Mouse (Mus musculus) E14TG2a.4 (cell line): ENCODE results near the gene Ptbp2.

Experiments
- H3K27me3 ChIP-seq: 2 replicates; pipeline ENCODE4 v1.6.1; 2014; ENCODE audit warnings: low read length, control low read depth; ENCODE audit not compliant: insufficient read depth
- H3K36me3 ChIP-seq: 2 replicates; pipeline ENCODE4 v1.6.1; 2014; ENCODE audit warnings: low read length, control low read depth; ENCODE audit not compliant: insufficient read depth
- H3K4me1 ChIP-seq: replicated peaks from 2 replicates; pipeline ENCODE4 v1.6.1; 2014; ENCODE audit warnings: low read depth, low read length, control low read depth
- H3K4me3 ChIP-seq: replicated peaks from 2 replicates; pipeline ENCODE4 v1.5.1; 2014; ENCODE audit warnings: mild to moderate bottlenecking, low read length
- H3K9me3 ChIP-seq: 2 replicates; pipeline ENCODE4 v1.6.1; 2014; ENCODE audit warnings: low read length, control low read depth
- CTCF ChIP-seq: conservative IDR thresholded peaks from 2 replicates; pipeline ENCODE4 v1.5.1; 2014; ENCODE audit warnings: low read length
- NANOG ChIP-seq: IDR thresholded peaks from 2 replicates; pipeline ENCODE4 v1.6.1; 2014; ENCODE audit warnings: borderline replicate concordance, low read length, mixed read lengths
- POU5F1 ChIP-seq: IDR thresholded peaks from 2 replicates; pipeline ENCODE4 v1.6.1; 2014; ENCODE audit warnings: low read length, borderline replicate concordance

The Ptbp2 gene

DNA sequence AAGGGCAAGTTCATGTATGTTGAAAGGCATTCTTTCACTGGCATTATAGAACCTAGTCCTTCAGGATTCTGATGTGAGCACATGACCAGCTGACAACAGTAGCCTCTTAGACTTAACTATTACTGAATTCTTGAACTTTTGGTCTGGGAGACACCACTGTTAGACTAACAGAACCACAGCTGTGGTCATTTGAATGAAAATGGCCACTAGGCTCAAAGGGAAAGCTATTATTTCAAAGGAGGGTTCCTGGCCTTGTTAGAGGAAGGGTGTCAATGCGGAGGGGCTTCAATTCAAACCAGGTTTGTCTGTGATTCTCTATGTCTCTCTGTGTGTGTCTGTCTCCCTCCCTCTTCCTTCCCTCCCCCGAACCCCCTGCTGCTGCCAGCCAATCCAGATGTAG lies 5.8 kb downstream of the Ptbp2 start:
- H3K36me3 ChIP-seq = peaks cover 3% of the 10 kb centered on the region
- TF ChIP-seq CTCF (no peak), POU5F1 (no peak), NANOG (no peak)
- no peaks in the 10 kb centered on the region for H3K9me3 ChIP-seq
- H3K27me3 ChIP-seq = no peaks in the 10 kb centered on the region
- H3K4me3 ChIP-seq = no peak overlapping the region
- H3K4me1 ChIP-seq = peaks cover 50% of the 10 kb centered on the region

DNA sequence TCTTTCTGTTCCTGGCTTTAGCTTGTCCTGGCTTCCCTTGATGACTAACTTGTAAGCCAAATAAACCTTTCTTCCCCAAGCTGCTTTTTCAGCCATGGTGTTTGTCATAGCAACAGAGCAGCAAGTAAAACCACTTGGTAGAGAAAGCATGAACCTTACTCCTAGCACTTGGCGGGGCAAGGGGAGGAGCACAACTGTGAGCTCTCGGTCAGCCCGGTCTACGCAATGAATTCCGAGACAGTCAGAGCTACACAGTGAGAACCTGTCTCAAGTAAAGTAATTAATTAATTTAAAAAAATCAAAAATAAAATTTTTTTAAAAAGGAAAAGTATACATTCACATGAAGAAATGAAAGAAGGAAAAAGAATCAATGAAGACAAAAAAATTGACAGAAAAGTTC lies 8.1 kb downstream of the Ptbp2 start:
- TF ChIP-seq POU5F1 (no peak), CTCF (no peak), NANOG (no peak)
- Histone ChIP-seq H3K36me3 (peaks cover 3% of the 10 kb centered on the region), H3K9me3 (no peaks in the 10 kb centered on the region), H3K27me3 (no peaks in the 10 kb centered on the region), H3K4me3 (no peak overlapping the region), H3K4me1 (peaks cover 44% of the 10 kb centered on the region)

DNA sequence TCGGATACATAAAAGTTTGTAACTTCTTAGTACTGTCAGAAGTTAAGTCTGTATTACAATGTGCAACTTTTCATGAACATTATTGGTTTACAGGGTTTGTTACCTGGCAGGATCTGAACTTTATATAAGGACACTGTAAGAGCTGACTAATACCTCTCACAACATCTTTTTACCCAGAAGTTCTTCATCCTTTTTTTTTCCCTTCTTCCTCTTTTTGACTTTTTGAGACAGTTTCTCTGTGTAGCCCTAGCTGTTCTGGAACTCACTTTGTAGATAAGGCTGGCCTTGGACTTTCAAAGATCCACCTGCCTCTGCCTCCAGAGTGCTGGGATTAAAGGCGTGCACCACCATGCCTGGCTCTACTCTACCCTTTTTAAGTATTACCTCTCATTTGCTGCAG lies 11.5 kb downstream of the Ptbp2 start:
- peaks cover 20% of the 10 kb centered on the region for H3K4me1 ChIP-seq
- no peaks in the 10 kb centered on the region for H3K9me3 ChIP-seq
- H3K4me3 ChIP-seq = no peak overlapping the region
- H3K27me3 ChIP-seq = no peaks in the 10 kb centered on the region
- TF ChIP-seq CTCF (no peak), NANOG (no peak), POU5F1 (no peak)
- H3K36me3 ChIP-seq = no peaks in the 10 kb centered on the region

DNA sequence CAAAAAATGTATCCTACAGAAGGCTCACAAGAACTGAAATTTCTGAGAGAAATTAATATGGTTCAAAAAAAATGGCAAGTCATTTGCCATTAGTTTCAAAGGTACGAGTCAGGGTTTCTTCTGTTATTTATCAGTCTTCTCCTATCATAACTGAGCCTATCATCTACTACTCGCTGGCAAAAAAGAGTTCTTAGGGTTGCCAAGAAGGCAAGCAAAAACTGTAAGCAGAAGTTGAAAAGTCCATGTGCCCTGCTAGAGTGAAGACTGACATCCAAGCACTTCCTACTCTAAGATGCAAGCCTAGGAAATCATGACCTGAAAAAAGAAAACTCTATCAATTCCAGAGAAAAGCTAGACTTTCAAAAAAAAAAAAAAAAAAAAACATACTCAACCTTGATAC lies 20.5 kb downstream of the Ptbp2 start:
- Histone ChIP-seq H3K4me1 (no peaks in the 10 kb centered on the region), H3K27me3 (no peaks in the 10 kb centered on the region), H3K36me3 (peaks cover 9% of the 10 kb centered on the region), H3K9me3 (no peaks in the 10 kb centered on the region), H3K4me3 (no peak overlapping the region)
- TF ChIP-seq POU5F1 = no peak
- no peak for TF ChIP-seq NANOG
- no peak for TF ChIP-seq CTCF

DNA sequence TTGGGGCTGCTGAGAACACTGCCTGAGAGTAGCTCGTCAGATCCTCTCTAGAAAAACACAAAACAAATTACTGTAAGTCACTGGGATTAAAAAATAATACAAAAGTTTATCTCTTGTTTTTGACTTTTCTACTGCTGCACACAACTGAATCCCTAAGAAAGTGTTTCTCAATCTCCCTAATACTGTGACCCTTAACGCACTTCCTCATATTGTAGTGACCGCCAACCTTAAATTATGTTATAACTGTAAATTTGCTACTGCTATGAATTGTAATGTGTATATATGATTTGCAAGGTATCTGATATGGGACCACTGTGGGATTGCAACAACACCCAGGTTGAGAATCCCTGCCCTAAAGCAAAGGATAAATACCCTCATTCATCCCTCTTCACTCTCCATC lies 22.5 kb downstream of the Ptbp2 start:
- Histone ChIP-seq H3K4me1 (no peaks in the 10 kb centered on the region), H3K36me3 (peaks cover 9% of the 10 kb centered on the region), H3K9me3 (no peaks in the 10 kb centered on the region), H3K27me3 (no peaks in the 10 kb centered on the region), H3K4me3 (no peak overlapping the region)
- TF ChIP-seq NANOG = no peak
- TF ChIP-seq CTCF = no peak
- no peak for TF ChIP-seq POU5F1

DNA sequence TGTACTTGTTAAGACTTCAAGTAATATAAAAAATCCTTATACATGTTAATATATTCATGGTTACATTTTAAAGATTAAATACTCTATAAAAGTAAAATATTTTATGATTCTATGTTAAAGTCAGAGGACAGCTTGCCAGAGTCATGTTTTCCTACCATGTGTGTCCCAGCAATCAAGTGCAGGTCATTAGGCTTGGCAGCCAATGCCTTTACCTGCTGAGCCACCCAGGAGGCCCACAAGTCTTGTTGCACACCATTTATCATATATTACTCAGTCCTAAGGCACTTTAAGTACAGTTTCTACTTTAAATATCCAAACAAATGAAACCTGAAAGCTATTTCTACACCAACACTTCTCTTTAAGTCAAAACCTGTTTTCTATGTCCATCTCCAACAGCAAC lies 30.5 kb downstream of the Ptbp2 start:
- Histone ChIP-seq H3K9me3 (no peaks in the 10 kb centered on the region), H3K4me3 (no peak overlapping the region), H3K36me3 (peaks cover 11% of the 10 kb centered on the region), H3K27me3 (no peaks in the 10 kb centered on the region), H3K4me1 (peaks cover 4% of the 10 kb centered on the region; the same call in 1 of the 2 replicates)
- TF ChIP-seq POU5F1 (no peak), NANOG (no peak)

DNA sequence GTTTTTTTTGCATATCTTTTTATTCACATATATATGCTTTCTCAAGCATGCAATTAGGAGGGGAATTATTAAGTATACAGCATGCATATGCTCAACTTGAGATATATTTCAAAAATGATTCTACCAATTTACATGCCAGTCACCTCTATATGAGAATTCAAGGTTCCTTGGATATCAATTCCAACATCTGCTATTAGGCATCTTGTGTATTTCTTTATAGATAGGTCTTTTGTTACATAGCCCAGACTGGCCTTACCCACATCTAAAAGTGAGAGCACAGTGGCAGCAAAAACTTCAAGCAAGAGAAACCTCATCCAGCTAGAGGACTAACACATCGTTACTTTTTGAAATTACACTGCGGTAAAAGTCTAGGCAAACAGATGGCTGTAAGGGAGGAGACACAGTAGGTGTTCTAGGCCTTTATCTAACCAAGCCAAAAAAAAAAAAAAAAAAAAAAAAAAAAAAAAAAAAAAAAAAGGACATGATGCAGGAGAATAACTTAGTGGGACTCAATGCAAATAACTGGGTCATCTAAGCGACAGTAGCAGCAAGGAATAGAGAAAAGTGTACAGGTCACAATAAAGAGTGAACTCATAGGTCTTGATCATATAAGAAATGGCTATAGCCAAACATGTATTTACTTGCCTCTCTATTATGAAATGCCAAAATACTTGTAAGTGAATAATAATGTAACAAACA lies 34.6 kb downstream of the Ptbp2 start:
- TF ChIP-seq CTCF = no peak
- no peak for TF ChIP-seq POU5F1
- no peak for TF ChIP-seq NANOG
- H3K9me3 ChIP-seq = no peaks in the 10 kb centered on the region
- no peaks in the 10 kb centered on the region for H3K27me3 ChIP-seq
- H3K36me3 ChIP-seq = peaks cover 25% of the 10 kb centered on the region
- H3K4me3 ChIP-seq = no peak overlapping the region
- H3K4me1 ChIP-seq = peaks cover 4% of the 10 kb centered on the region; the same call in 1 of the 2 replicates

DNA sequence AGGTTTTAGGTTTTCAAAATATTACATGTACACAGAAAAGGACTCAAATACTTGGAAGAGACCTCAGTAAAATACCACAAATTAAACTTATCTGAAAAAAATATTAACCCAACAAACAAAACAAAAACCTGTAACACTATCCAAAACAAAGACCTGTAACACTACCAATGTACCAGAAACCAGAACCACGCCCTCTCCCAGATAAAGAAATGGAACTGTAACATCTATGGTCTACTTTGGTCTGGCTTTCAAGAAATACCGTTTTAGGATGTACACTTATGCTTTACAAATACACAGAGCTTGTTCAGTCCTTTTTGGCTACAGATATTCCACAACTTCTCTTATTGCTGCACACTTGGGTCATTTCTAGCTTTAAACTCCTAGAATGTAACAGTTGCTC lies 35.1 kb downstream of the Ptbp2 start:
- H3K36me3 ChIP-seq = peaks cover 27% of the 10 kb centered on the region
- H3K4me1 ChIP-seq = peaks cover 4% of the 10 kb centered on the region; the same call in 1 of the 2 replicates
- no peaks in the 10 kb centered on the region for H3K27me3 ChIP-seq
- no peak overlapping the region for H3K4me3 ChIP-seq
- TF ChIP-seq NANOG = no peak
- no peak for TF ChIP-seq POU5F1
- H3K9me3 ChIP-seq = no peaks in the 10 kb centered on the region

DNA sequence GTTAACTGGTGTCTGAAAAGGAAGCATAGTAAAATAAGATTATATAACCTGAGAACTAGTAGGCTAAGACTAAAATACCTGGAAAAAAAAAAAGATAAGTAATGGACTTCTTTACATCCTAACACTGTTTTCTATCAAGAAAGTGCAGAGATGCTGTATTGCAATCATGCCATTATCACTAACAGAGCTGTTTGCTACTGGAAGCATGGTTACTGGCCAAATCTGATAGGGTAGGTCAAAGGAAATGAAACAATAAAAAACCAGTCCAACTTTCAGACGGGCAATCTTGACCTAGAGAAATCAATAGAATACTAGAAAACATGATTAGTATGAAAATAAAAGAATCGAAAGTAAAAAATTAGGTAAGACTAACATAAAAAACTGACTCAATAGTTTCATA lies 37.6 kb downstream of the Ptbp2 start:
- Histone ChIP-seq H3K27me3 (no peaks in the 10 kb centered on the region), H3K4me1 (peaks cover 4% of the 10 kb centered on the region; the same call in 1 of the 2 replicates), H3K36me3 (peaks cover 32% of the 10 kb centered on the region), H3K9me3 (no peaks in the 10 kb centered on the region), H3K4me3 (no peak overlapping the region)
- no peak for TF ChIP-seq POU5F1
- TF ChIP-seq CTCF = no peak
- no peak for TF ChIP-seq NANOG
